Mouse (Mus musculus): ENCODE measurements around the gene Sec24b. TPM values are rescaled to one million over a fixed set of nuclear protein-coding genes. Genes with fewer than 3 reads are reported as not detected.

Gene Sec24b
- polyA plus RNA-seq, 1 experiment from 2014 or later: 25.3 TPM

DNA sequence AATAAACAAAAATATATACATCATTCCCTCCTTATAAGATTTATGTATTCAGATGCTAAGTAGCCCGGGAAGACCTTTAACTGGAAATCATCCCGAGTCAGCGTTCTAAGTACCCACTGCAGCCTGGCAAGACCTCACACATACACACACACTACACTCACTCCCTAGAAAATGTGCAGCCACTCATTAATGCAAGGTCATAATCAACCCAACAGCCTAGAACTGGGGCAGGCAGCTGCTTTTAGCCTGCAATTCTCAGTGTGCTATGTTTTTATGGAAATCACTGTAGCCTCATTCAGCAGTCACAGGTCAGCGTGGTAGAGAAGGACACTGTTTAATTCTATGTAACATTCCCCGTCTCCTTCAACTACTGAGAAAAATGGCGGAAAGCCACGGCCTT is 55.2 kb downstream of the Sec24b start:
- Histone ChIP-seq H3K4me3 (no peak overlapping the region), H3K36me3 (peaks cover 84% of the 10 kb centered on the region), H3K9ac (no peak overlapping the region), H3K27ac (replicated peaks) (no peak overlapping the region), H3K4me1 (no peaks in the 10 kb centered on the region), H3K4me2 (no peak overlapping the region), H3K9me3 (no peaks in the 10 kb centered on the region), H3K27me3 (replicated peaks) (no peaks in the 10 kb centered on the region)
- no peak for ATAC-seq (ENCODE audit: extremely low read depth, insufficient number of reproducible peaks, low FRiP score, low TSS enrichment)
- 90% methylated on average over 7 of the region's 7 CpGs for WGBS

DNA sequence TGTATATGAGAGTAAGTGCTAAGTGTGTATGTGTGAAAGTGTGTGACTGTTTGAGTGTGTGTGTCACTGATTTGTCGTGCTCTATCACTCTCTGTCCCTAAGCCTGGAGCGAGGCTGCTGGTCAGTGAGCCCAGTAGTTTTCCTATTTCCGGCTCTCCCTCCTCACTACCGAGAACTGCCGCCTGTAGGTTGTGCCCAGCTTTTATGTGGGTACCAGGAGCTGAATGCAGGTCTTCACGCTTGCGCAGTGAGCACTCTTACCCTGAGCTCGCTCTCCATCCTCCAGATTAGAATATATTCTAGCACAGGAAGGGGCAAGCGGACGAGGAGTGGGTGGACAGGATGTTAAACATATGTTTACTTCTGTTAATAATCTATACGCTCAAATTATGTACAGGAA is 60.4 kb downstream of the Sec24b start:
- no peak for ATAC-seq (ENCODE audit: extremely low read depth, insufficient number of reproducible peaks, low FRiP score, low TSS enrichment)

DNA sequence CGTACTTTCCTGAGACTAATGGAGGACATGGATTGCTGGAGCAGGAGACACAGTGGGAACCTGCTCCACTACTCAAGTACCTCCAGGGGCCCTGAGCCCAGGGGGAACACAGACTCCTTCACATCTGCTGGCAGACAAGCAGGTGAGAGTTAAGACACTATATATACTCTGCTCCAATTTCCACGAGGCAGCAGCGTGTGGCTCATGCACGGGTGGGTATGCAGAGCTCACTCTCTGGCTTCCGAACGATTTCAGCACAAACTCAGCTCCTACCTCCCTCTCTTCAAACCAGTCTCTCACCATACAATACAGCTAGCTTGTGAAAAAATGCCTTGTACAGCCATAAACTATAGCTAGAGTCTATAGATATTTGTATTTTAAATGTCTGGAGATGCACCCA is 62.8 kb downstream of the Sec24b start:
- Histone ChIP-seq H3K4me3 (no peak overlapping the region), H3K9ac (no peak overlapping the region), H3K4me1 (peaks cover 5% of the 10 kb centered on the region; the same call in 1 of the 2 replicates), H3K4me2 (no peak overlapping the region), H3K36me3 (peaks cover 95% of the 10 kb centered on the region), H3K27ac (replicated peaks) (no peak overlapping the region), H3K27me3 (replicated peaks) (no peaks in the 10 kb centered on the region), H3K9me3 (no peaks in the 10 kb centered on the region)
- WGBS: 74% methylated on average over 6 of the region's 6 CpGs
- ATAC-seq (ENCODE audit: extremely low read depth, insufficient number of reproducible peaks, low FRiP score, low TSS enrichment): no peak

More for the DNA sequence above, 60.4 kb downstream of the Sec24b start:
- H3K4me1 ChIP-seq: peaks cover 5% of the 10 kb centered on the region; the same call in 1 of the 2 replicates
- no peaks in the 10 kb centered on the region for H3K9me3 ChIP-seq
- no peaks in the 10 kb centered on the region for H3K27me3 ChIP-seq (replicated peaks)
- H3K36me3 ChIP-seq: peaks cover 95% of the 10 kb centered on the region
- no peak overlapping the region for H3K4me3 ChIP-seq
- no peak overlapping the region for H3K27ac ChIP-seq (replicated peaks)
- WGBS: 93% methylated on average over 11 of the region's 11 CpGs
- H3K4me2 ChIP-seq: no peak overlapping the region
- no peak overlapping the region for H3K9ac ChIP-seq

DNA sequence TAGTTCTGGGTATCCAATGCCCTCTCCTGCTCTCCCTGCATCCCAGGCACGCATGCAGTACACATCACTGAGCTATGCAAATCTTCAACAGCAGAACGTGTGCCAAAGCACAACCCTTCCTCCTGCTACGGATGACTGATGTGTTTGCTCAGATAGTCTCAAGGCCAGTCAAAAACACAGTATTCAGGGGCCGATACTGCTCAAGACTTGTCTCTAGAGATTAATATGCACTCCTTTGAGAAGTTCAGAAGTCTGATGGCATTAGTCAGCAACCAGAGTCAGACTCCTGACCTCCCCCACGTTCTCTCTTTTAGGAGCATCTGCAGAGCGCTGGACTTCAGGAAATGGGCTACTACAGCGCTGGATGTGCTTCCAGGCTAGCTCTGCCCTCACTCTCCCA is 63.4 kb downstream of the Sec24b start:
- no peak overlapping the region for H3K4me3 ChIP-seq
- no peaks in the 10 kb centered on the region for H3K27me3 ChIP-seq (replicated peaks)
- H3K36me3 ChIP-seq: peaks cover 96% of the 10 kb centered on the region
- no peaks in the 10 kb centered on the region for H3K9me3 ChIP-seq
- ATAC-seq (ENCODE audit: extremely low read depth, insufficient number of reproducible peaks, low FRiP score, low TSS enrichment): no peak
- H3K27ac ChIP-seq (replicated peaks): no peak overlapping the region
- no peak overlapping the region for H3K9ac ChIP-seq
- H3K4me1 ChIP-seq: peaks cover 5% of the 10 kb centered on the region; the same call in 1 of the 2 replicates
- WGBS: 65% methylated on average over 7 of the region's 7 CpGs
- no peak overlapping the region for H3K4me2 ChIP-seq

DNA sequence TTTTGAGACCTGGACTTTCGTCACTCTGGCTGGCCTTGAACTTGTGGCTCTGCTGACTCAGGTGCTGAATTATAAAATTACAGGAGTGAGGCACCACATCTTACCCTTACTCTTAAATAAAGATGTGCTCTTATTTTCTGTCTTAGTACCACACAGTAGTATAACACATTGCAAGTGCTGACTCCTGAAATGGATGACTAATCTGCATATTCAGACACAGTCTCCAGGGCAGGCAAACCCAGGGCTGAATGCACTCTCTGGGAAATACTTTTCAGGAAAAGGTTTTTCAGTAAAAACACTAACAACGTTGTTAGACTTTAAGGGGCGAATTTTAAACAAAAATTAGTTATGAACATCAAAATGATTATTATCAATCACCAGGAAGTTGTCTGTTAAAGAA is 64.0 kb downstream of the Sec24b start:
- Histone ChIP-seq H3K9ac (no peak overlapping the region), H3K27ac (replicated peaks) (no peak overlapping the region), H3K4me2 (no peak overlapping the region), H3K9me3 (no peaks in the 10 kb centered on the region), H3K27me3 (replicated peaks) (no peaks in the 10 kb centered on the region), H3K36me3 (peaks cover 96% of the 10 kb centered on the region), H3K4me1 (peaks cover 5% of the 10 kb centered on the region; the same call in 1 of the 2 replicates), H3K4me3 (no peak overlapping the region)
- WGBS: 81% methylated on average over 3 of the region's 3 CpGs
- ATAC-seq (ENCODE audit: extremely low read depth, insufficient number of reproducible peaks, low FRiP score, low TSS enrichment): no peak

DNA sequence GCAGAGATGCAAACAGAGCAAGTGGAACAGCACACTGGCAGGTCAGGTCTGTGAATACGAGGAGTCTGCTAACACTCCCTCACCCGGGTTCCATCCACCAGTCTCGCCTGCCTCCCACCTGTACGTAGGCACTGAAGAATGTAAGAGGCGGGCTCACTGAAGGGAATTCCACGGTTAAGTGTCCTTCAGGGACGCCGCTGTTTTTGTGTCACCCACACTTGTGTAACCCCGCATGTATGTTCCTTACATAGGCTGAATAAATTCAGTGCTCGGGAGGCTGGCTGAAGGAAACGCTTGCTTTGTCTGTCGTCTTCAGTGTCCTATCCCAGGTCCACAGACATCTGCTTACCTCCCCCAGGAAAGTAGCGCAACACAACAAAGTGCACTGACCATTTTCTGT is 74.1 kb downstream of the Sec24b start:
- WGBS: 90% methylated on average over 13 of the region's 13 CpGs
- Histone ChIP-seq H3K36me3 (peaks cover 94% of the 10 kb centered on the region), H3K27me3 (replicated peaks) (no peaks in the 10 kb centered on the region), H3K4me3 (no peak overlapping the region), H3K27ac (replicated peaks) (no peak overlapping the region), H3K9ac (no peak overlapping the region), H3K9me3 (no peaks in the 10 kb centered on the region), H3K4me1 (no peaks in the 10 kb centered on the region), H3K4me2 (no peak overlapping the region)
- no peak for ATAC-seq (ENCODE audit: extremely low read depth, insufficient number of reproducible peaks, low FRiP score, low TSS enrichment)

DNA sequence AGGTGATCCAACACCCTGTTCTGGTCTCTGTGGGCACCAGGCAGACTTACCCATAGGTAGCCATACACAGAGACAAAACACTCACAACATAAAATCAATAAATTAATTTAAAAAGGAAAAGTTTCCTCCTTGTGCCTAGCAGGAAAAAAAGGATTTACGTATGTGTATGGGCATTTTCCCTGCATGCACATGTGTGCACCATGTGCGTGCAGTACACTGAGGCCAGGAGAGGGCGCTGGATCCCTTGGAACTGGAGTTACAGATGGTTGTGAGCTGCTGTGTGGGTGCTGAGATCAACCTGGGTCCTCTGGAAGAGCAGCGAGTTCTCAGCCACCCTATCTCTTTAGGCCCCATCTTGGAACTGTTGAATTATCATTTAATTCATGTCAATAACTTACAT is 76.0 kb downstream of the Sec24b start:
- Histone ChIP-seq H3K9me3 (no peaks in the 10 kb centered on the region), H3K4me1 (no peaks in the 10 kb centered on the region), H3K27ac (replicated peaks) (no peak overlapping the region), H3K4me3 (no peak overlapping the region), H3K9ac (no peak overlapping the region), H3K27me3 (replicated peaks) (no peaks in the 10 kb centered on the region), H3K36me3 (peaks cover 87% of the 10 kb centered on the region), H3K4me2 (no peak overlapping the region)
- 87% methylated on average over 4 of the region's 4 CpGs for WGBS
- ATAC-seq (ENCODE audit: extremely low read depth, insufficient number of reproducible peaks, low FRiP score, low TSS enrichment): no peak

DNA sequence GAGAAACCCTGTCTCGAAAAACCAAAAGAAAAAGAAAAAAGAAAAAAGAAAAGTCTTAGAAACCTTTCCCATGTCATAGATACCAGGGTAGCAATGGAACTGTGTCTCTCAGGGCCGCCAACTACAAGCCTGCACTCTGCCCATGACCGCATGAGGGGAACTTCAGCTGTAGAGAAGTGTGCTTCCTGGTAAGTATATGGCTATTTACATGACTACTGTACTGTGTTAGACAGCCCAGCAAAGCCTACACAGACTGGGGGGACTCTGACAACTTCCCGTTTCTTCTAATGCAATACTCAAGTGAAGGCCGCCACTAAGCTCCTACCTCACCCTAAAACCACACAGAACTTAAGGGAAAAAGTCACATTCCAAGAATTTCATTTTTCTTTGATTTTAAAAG is 76.6 kb downstream of the Sec24b start:
- H3K4me3 ChIP-seq: no peak overlapping the region
- peaks cover 81% of the 10 kb centered on the region for H3K36me3 ChIP-seq
- 88% methylated on average over 5 of the region's 5 CpGs for WGBS
- no peak overlapping the region for H3K27ac ChIP-seq (replicated peaks)
- H3K4me2 ChIP-seq: no peak overlapping the region
- no peaks in the 10 kb centered on the region for H3K9me3 ChIP-seq
- no peaks in the 10 kb centered on the region for H3K4me1 ChIP-seq
- ATAC-seq (ENCODE audit: extremely low read depth, insufficient number of reproducible peaks, low FRiP score, low TSS enrichment): no peak
- H3K27me3 ChIP-seq (replicated peaks): no peaks in the 10 kb centered on the region
- H3K9ac ChIP-seq: no peak overlapping the region

DNA sequence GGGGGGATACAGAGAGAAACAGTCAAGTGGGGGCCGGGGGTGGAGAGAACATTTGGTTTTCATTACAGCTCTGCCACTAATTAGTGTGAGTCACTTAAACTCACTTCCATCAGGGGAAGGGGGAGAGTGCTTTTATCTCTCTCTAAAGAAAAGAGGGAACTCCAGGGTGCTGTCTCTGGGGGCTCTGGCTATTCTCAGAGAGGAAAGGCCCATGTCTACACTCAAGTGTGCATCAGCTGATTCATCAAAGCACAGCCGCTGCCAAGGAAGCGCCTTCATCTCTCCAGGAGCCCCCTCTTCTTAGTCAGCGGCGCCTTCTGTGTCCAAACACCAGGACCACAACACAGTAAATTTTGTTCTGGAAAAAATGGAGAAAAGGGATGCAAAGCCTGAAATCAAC is 79.1 kb downstream of the Sec24b start:
- Histone ChIP-seq H3K9me3 (no peaks in the 10 kb centered on the region), H3K27ac (replicated peaks) (no peak overlapping the region), H3K4me1 (no peaks in the 10 kb centered on the region), H3K9ac (no peak overlapping the region), H3K27me3 (replicated peaks) (no peaks in the 10 kb centered on the region), H3K4me3 (no peak overlapping the region), H3K4me2 (no peak overlapping the region), H3K36me3 (peaks cover 56% of the 10 kb centered on the region)
- 34% methylated on average over 5 of the region's 5 CpGs for WGBS
- ATAC-seq (ENCODE audit: extremely low read depth, insufficient number of reproducible peaks, low FRiP score, low TSS enrichment): no peak

DNA sequence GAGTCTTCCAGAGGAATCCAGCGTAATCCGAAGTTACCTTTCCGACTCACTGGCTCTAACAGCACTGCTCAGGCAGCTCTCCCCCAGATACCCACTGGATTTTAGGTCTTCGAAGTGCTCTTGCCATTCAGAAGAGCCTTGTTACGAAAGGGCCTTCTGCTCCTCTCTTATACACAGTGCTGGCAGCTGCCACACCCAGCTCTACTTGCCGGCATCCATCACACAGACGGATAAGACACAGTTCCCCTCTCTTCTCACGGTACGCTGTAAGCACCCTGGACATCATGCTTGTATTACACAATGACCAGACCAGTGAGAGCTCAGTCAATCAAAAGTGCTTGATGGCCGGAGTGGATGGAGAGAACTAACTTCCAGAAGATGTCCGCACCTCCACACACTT is 79.6 kb downstream of the Sec24b start:
- H3K27me3 ChIP-seq (replicated peaks): no peaks in the 10 kb centered on the region
- 63% methylated on average over 11 of the region's 11 CpGs for WGBS
- no peak overlapping the region for H3K9ac ChIP-seq

DNA sequence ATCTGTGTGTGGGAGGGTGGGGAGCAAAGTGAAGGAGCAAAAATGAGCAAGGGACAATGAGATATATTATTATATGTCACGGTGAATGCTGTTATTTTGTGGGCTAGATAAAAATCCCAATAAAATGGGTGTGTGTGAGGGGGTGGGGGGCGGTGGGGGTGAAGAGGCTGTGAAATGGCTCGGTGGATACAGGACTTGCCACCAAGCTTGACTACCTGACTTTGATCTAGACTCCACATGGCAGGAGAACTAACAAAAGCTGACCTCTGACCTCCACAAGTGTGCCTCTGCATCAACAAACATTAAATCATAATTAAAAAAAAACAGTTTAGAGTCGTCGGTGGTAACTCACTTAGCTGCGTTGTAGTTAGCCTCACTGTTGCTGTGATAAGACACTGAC is 81.8 kb downstream of the Sec24b start:
- Histone ChIP-seq H3K27me3 (replicated peaks) (no peaks in the 10 kb centered on the region), H3K4me2 (no peak overlapping the region), H3K9ac (no peak overlapping the region), H3K27ac (replicated peaks) (no peak overlapping the region), H3K36me3 (peaks cover 28% of the 10 kb centered on the region), H3K4me3 (no peak overlapping the region), H3K4me1 (no peaks in the 10 kb centered on the region), H3K9me3 (no peaks in the 10 kb centered on the region)
- WGBS: 39% methylated on average over 6 of the region's 6 CpGs
- no peak for ATAC-seq (ENCODE audit: extremely low read depth, insufficient number of reproducible peaks, low FRiP score, low TSS enrichment)

More for the DNA sequence above, 79.6 kb downstream of the Sec24b start:
- Histone ChIP-seq H3K4me2 (no peak overlapping the region), H3K4me3 (no peak overlapping the region), H3K36me3 (peaks cover 51% of the 10 kb centered on the region), H3K4me1 (no peaks in the 10 kb centered on the region), H3K9me3 (no peaks in the 10 kb centered on the region), H3K27ac (replicated peaks) (no peak overlapping the region)
- no peak for ATAC-seq (ENCODE audit: extremely low read depth, insufficient number of reproducible peaks, low FRiP score, low TSS enrichment)

DNA sequence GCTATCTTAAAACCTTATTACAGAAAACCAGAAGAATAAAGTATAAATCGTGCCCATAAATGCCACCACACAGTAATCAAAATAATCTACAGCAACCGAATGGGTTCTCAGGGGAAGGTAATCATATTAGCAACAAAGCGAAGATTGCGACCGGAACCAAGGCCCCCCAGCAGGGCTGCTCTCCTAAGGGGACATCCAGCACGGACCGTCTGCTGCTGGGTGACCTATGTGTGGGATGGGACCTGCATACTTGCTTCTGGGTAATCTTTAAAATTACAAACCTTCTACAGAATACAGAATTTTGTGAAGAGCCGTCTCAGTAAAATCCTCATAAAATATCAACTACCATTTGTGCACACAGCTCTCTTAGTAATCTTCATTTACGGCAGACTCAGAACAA is 82.6 kb downstream of the Sec24b start:
- 84% methylated on average over 9 of the region's 9 CpGs for WGBS
- no peak for ATAC-seq (ENCODE audit: extremely low read depth, insufficient number of reproducible peaks, low FRiP score, low TSS enrichment)
- no peak overlapping the region for H3K27ac ChIP-seq (replicated peaks)

More for the DNA sequence above, 82.6 kb downstream of the Sec24b start:
- H3K9me3 ChIP-seq: no peaks in the 10 kb centered on the region
- H3K36me3 ChIP-seq: peaks cover 21% of the 10 kb centered on the region
- H3K4me3 ChIP-seq: no peak overlapping the region
- H3K27me3 ChIP-seq (replicated peaks): no peaks in the 10 kb centered on the region
- H3K4me2 ChIP-seq: no peak overlapping the region
- H3K4me1 ChIP-seq: no peaks in the 10 kb centered on the region
- no peak overlapping the region for H3K9ac ChIP-seq
